ENCODE assay signal across 8 mouse cellular contexts in genomic region chr8:122665221-122665620, GRCm38 (mm10). TPM values are rescaled to one million over a fixed set of nuclear protein-coding genes. Genes with fewer than 3 reads are reported as not detected.
DNase-seq lines count a peak whose midpoint lies in the region; ATAC-seq and TF ChIP-seq lines count a peak whose summit lies in the region.

No protein-coding gene starts in this region.

- peak; percentile 28 for DNase-seq in retina, postnatal 1 day
- no peak for DNase-seq in retina, embryonic 14.5 days (ENCODE audit: low spot score)
- DNase-seq in cerebellum, adult 9-10 months: peak; percentile 79
- peak; percentile 35 to 54 for DNase-seq in gastrocnemius, adult 8-10 months (ENCODE audit: low spot score in 2 of 2)
- DNase-seq in spleen, postnatal 14 days (ENCODE audit: low spot score in 2 of 2): no peak

- no peak overlapping the region for H3K4me3 ChIP-seq in intestine, embryonic 16.5 days (ENCODE audit: low read length)
- H3K4me3 ChIP-seq in liver, embryonic 15.5 days (replicated peaks): no peak overlapping the region
- no peak overlapping the region for H3K4me3 ChIP-seq in small intestine, adult 2 months (ENCODE audit: low read depth, low read length)

- no peak overlapping the region for H3K4me2 ChIP-seq in intestine, embryonic 16.5 days (ENCODE audit: low read depth, low read length)
- H3K4me2 ChIP-seq in liver, embryonic 15.5 days: no peak overlapping the region

- 38% methylated on average over 8 of the region's 8 CpGs for WGBS in intestine, embryonic 16.5 days
- WGBS in liver, embryonic 15.5 days (ENCODE audit: insufficient replicate concordance): 47% methylated on average over 8 of the region's 8 CpGs
- WGBS in small intestine, adult 2 months: 58% methylated on average over 8 of the region's 8 CpGs

- peak overlapping the region; percentile 62 for H3K27ac ChIP-seq in intestine, embryonic 16.5 days (ENCODE audit: low read length)
- peak overlapping the region; percentile 14; the same call in 1 of the 2 replicates for H3K27ac ChIP-seq in liver, embryonic 15.5 days (replicated peaks)
- peak overlapping the region; percentile 40 for H3K27ac ChIP-seq in small intestine, adult 2 months (ENCODE audit: insufficient read depth, low read depth, low read length)

- peak; percentile 52 for ATAC-seq in intestine, embryonic 16.5 days
- no peak for ATAC-seq in liver, embryonic 15.5 days (ENCODE audit: insufficient read depth)

- no peaks in the 10 kb centered on the region for H3K36me3 ChIP-seq in intestine, embryonic 16.5 days (ENCODE audit: control insufficient read depth, insufficient read depth, low read length)
- no peaks in the 10 kb centered on the region for H3K36me3 ChIP-seq in liver, embryonic 15.5 days (replicated peaks)
- H3K36me3 ChIP-seq in small intestine, adult 2 months (ENCODE audit: control insufficient read depth, insufficient read depth, low read length): no peaks in the 10 kb centered on the region

- H3K4me1 ChIP-seq in intestine, embryonic 16.5 days (ENCODE audit: control insufficient read depth, insufficient read depth, low read length): peaks cover 38% of the 10 kb centered on the region
- H3K4me1 ChIP-seq in liver, embryonic 15.5 days (replicated peaks): peaks cover 61% of the 10 kb centered on the region
- peaks cover 33% of the 10 kb centered on the region for H3K4me1 ChIP-seq in small intestine, adult 2 months (ENCODE audit: control insufficient read depth, insufficient read depth, insufficient read length, low read length)

- no peaks in the 10 kb centered on the region for H3K27me3 ChIP-seq in intestine, embryonic 16.5 days (replicated peaks; ENCODE audit: control insufficient read depth, insufficient read depth, low read length)
- H3K27me3 ChIP-seq in liver, embryonic 15.5 days: peaks cover 33% of the 10 kb centered on the region
- H3K27me3 ChIP-seq in small intestine, adult 2 months (ENCODE audit: control insufficient read depth, insufficient read depth, low read length): no peaks in the 10 kb centered on the region

- TF ChIP-seq CTCF in small intestine, adult 2 months (IDR thresholded peaks at IDR 0.05; ENCODE audit: extremely low read depth, insufficient read length, insufficient replicate concordance, low read depth, low read length): no peak

- no peak overlapping the region for H3K9ac ChIP-seq in intestine, embryonic 16.5 days (ENCODE audit: low read depth, low read length)
- no peak overlapping the region for H3K9ac ChIP-seq in liver, embryonic 15.5 days

- H3K9me3 ChIP-seq in intestine, embryonic 16.5 days (ENCODE audit: control insufficient read depth, low read length): no peaks in the 10 kb centered on the region
- H3K9me3 ChIP-seq in liver, embryonic 15.5 days (replicated peaks): no peaks in the 10 kb centered on the region

- TF ChIP-seq POLR2A in small intestine, adult 2 months (IDR thresholded peaks at IDR 0.05; ENCODE audit: low read depth, low read length): no peak

RNA-seq across cellular contexts. Expression of gene Cbfa2t3, which starts 33.7 kb away (rescaled TPM):
- total RNA-seq in gastrocnemius, adult 8-10 months (2022): 10 to 100 TPM; 12.3 to 22.0 (median 17.2) TPM
- 4.1 and 5.2 TPM in 2 replicates for polyA plus RNA-seq in intestine, embryonic 16.5 days (2015; fragmentation: Nextera tagmentation; extraction: Ambion mirVana)
- 3.5 and 3.6 TPM in 2 replicates for polyA plus RNA-seq in liver, embryonic 15.5 days (2015; fragmentation: Nextera tagmentation; extraction: Ambion mirVana)
- 12.4 and 14.8 TPM in 2 replicates for polyA plus RNA-seq in small intestine, adult 2 months (2012; rRNA removed)

RNA-seq across cellular contexts. Expression of gene Pabpn1l, which starts 42.7 kb away (rescaled TPM):
- total RNA-seq in gastrocnemius, adult 8-10 months (2022): under 1 TPM in 1 of 4 experiments, not detected in 3; 0.27 TPM
- polyA plus RNA-seq in intestine, embryonic 16.5 days (2015; fragmentation: Nextera tagmentation; extraction: Ambion mirVana): 0.23 TPM in 1 of 2 replicates, not detected in the other
- polyA plus RNA-seq in liver, embryonic 15.5 days (2015; fragmentation: Nextera tagmentation; extraction: Ambion mirVana): not detected in 2 replicates
- polyA plus RNA-seq in small intestine, adult 2 months (2012; rRNA removed): not detected in 2 replicates

RNA-seq across cellular contexts. Expression of gene Trappc2l, which starts 53.8 kb away (rescaled TPM):
- 10 to 100 TPM; 38.7 to 49.7 (median 44.0) TPM for total RNA-seq in gastrocnemius, adult 8-10 months (2022)
- 76.7 and 86.4 TPM in 2 replicates for polyA plus RNA-seq in intestine, embryonic 16.5 days (2015; fragmentation: Nextera tagmentation; extraction: Ambion mirVana)
- 24.2 and 33.1 TPM in 2 replicates for polyA plus RNA-seq in liver, embryonic 15.5 days (2015; fragmentation: Nextera tagmentation; extraction: Ambion mirVana)
- 59.9 and 161 TPM in 2 replicates for polyA plus RNA-seq in small intestine, adult 2 months (2012; rRNA removed)

RNA-seq across cellular contexts. Expression of gene Galns, which starts 54.0 kb away (rescaled TPM):
- total RNA-seq in gastrocnemius, adult 8-10 months (2022): under 1 TPM; 0.92 to 0.96 (median 0.93) TPM
- polyA plus RNA-seq in intestine, embryonic 16.5 days (2015; fragmentation: Nextera tagmentation; extraction: Ambion mirVana): 22.4 and 27.4 TPM in 2 replicates
- 8.2 and 8.8 TPM in 2 replicates for polyA plus RNA-seq in liver, embryonic 15.5 days (2015; fragmentation: Nextera tagmentation; extraction: Ambion mirVana)
- 9.7 and 20.4 TPM in 2 replicates for polyA plus RNA-seq in small intestine, adult 2 months (2012; rRNA removed)

Comparison
In these comparisons a context has a peak if more than half of its experiments do, and no peak if none do; other contexts are left out.
1. DNase-seq: peak in retina, postnatal 1 day (single experiment), cerebellum, adult 9-10 months (single experiment) and gastrocnemius, adult 8-10 months (2 of 2); none in retina, embryonic 14.5 days (single experiment) and spleen, postnatal 14 days (0 of 2).
2. Peak in every context shown above with its lines, with median percentiles within 50 percentile points of each other: H3K27ac ChIP-seq.